Mouse (Mus musculus): ENCODE results near the gene Shank1.

DNA sequence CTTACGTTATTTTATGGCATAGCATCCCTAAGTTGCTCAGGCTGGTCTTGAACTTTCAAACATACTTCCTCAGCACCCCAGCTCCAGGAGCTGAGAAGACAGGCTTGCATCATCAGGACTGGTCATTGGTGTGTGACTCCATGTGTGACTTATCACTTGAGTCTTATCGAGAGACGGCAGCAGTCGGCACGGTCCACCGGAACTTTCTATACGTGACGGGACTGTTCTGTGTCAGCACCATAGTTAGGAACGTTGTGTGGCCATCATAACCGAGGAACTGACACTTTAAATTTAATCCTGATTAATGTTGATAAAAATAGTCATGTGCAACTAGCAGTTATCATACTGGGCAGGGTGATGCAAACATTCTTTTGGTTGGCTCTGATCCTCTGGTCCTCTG, 31.1 kb downstream of the Shank1 start:
- TF ChIP-seq CTCF (IDR thresholded peaks at IDR 0.05 in 2 of 3, conservative IDR thresholded peaks at IDR 0.05 in 1 of 3; ENCODE audit: control insufficient read depth in 1 of 3, insufficient read depth in 1 of 3, low read depth in 2 of 3, low read length in 3 of 3, poor library complexity in 1 of 3, severe bottlenecking in 1 of 3) (no peak), POLR2A (IDR thresholded peaks at IDR 0.05; ENCODE audit: control insufficient read depth in 1 of 2, insufficient read depth in 1 of 2, low read depth in 1 of 2, low read length in 2 of 2, poor library complexity in 1 of 2) (no peak), BHLHE40 (IDR thresholded peaks at IDR 0.05; ENCODE audit: borderline replicate concordance, low read depth, low read length) (peak; percentile 86), ZNF384 (IDR thresholded peaks at IDR 0.05; ENCODE audit: low read depth, low read length) (no peak), NRF1 (IDR thresholded peaks at IDR 0.05; ENCODE audit: insufficient read depth, low read depth, low read length, poor library complexity, severe bottlenecking) (no peak), HCFC1 (IDR thresholded peaks at IDR 0.05; ENCODE audit: low read depth, low read length) (no peak)
